ENCODE assay signal across 1 mouse cellular context in genomic region chr2:91026491-91026890, GRCm38 (mm10).
TF ChIP-seq lines count a peak whose summit lies in the region.

No protein-coding gene starts in this region.

TF ChIP-seq in MEL, 35 proteins besides CTCF, POLR2A, EP300 and RAD21:
- TF ChIP-seq E2F4 (IDR thresholded peaks at IDR 0.05; ENCODE audit: borderline replicate concordance, low read depth, low read length) (no peak), ZMIZ1 (IDR thresholded peaks at IDR 0.05; ENCODE audit: low read depth, low read length) (no peak), POLR2AphosphoS5 (IDR thresholded peaks at IDR 0.05; ENCODE audit: borderline replicate concordance, low read depth, low read length) (no peak), MYB (IDR thresholded peaks at IDR 0.05; ENCODE audit: low read depth, low read length) (no peak), CHD1 (IDR thresholded peaks at IDR 0.05; ENCODE audit: low read depth, low read length) (no peak), POLR2AphosphoS2 (IDR thresholded peaks at IDR 0.05; ENCODE audit: low read length) (no peak), UBTF (IDR thresholded peaks at IDR 0.05; ENCODE audit: borderline replicate concordance, insufficient read depth, low read depth, low read length) (no peak), MYC (IDR thresholded peaks at IDR 0.05; ENCODE audit: low read depth, low read length) (no peak), NRF1 (IDR thresholded peaks at IDR 0.05; ENCODE audit: insufficient read depth, low read depth, low read length, poor library complexity, severe bottlenecking) (no peak), MXI1 (IDR thresholded peaks at IDR 0.05; ENCODE audit: low read depth, low read length) (no peak), GATA1 (IDR thresholded peaks at IDR 0.05; ENCODE audit: low read depth, low read length) (0 out of 2 replicates have a peak, but pooled peaks have one; percentile 27), ETS1 (IDR thresholded peaks at IDR 0.05; ENCODE audit: low read depth, low read length) (0 out of 2 replicates have a peak, but pooled peaks have one; percentile 5), JUND (IDR thresholded peaks at IDR 0.05; ENCODE audit: low read depth, low read length) (no peak), ZKSCAN1 (IDR thresholded peaks at IDR 0.05; ENCODE audit: low read depth, low read length) (no peak), SIN3A (IDR thresholded peaks at IDR 0.05; ENCODE audit: low read length) (no peak), MEF2A (IDR thresholded peaks at IDR 0.05; ENCODE audit: extremely low read depth, insufficient replicate concordance, low read depth, low read length, poor library complexity, severe bottlenecking) (no peak), HCFC1 (IDR thresholded peaks at IDR 0.05; ENCODE audit: low read depth, low read length) (no peak), TCF12 (IDR thresholded peaks at IDR 0.05; ENCODE audit: low read depth, low read length) (no peak), MAFK (IDR thresholded peaks at IDR 0.05; ENCODE audit: borderline replicate concordance, low read depth, low read length) (no peak), TAL1 (IDR thresholded peaks at IDR 0.05; ENCODE audit: low read length) (peak; percentile 24; the same call in 1 of the 2 replicates), NELFE (IDR thresholded peaks at IDR 0.05; ENCODE audit: low read depth, low read length) (no peak)
